Mouse (Mus musculus): ENCODE measurements around the gene Mettl9.
A peak's percentile ranks its signal among the peaks of the same experiment; 100 is the strongest.

Mettl9 gene

DNA sequence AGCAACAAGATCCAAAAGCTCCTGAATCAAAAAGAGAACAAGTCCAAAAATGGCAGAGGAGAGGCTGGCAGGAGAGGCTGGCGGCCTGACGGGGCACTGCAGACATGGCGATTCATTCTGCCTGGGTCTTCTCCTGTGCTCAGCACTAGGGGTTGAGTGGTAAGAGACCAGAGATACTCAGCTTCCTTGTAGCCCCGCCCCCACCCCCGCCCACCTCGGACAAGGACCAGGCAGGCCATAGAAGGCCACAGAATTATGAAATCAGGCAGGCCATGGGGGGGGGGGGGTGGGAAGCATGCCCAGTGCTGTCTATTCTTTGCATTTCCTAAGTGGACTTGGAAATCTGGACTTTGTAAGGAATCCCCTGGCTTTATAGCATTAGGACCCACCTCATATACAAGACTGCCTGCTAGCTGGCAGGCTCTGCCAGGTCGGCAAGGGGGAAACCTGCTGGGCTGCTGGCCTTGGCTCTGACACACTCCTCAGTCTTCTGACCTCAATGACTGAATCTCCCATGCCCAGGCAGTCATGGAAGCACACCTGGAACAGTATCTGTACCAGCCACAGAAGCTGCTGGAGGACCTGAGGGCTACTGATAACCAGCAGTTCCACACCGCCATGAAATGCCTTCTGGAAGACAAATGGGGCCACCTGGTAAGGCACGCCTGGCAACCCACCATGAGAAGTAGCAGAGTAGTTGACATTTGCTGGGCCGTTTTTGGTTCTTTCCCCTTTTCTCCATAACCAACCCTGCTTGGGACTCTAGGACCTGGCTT lies 64.6 kb downstream of the Mettl9 start:
- DNase-seq (ENCODE audit: low read depth, low spot score), result no peak

GRCm38 (mm10) chr7:121107851-121108250 lies 73.6 kb downstream of the Mettl9 start:
- DNase-seq (ENCODE audit: low read depth, low spot score), result no peak

GRCm38 (mm10) chr7:121111321-121111720 lies 77.1 kb downstream of the Mettl9 start:
- DNase-seq (ENCODE audit: low read depth, low spot score), result no peak

DNA sequence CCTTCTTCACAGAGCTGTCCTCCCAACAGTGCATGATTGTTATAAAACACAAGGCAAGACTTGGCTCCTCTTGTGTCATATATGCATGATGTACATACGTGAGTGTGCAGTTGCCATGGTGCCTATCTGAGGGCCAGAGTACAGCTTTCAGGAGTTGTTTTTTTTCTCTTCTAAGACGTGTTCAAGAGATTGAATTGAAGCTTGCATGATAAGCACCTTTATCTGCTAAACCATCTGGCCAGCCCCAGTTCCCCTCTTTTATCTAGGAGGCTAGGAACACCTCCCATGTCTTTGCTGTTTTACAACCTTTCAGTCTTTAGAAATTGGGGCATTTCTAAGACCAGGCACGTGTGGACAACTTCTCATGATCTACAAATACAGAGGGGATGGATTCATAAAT lies 77.5 kb downstream of the Mettl9 start:
- DNase-seq (ENCODE audit: low read depth, low spot score), result no peak

DNA sequence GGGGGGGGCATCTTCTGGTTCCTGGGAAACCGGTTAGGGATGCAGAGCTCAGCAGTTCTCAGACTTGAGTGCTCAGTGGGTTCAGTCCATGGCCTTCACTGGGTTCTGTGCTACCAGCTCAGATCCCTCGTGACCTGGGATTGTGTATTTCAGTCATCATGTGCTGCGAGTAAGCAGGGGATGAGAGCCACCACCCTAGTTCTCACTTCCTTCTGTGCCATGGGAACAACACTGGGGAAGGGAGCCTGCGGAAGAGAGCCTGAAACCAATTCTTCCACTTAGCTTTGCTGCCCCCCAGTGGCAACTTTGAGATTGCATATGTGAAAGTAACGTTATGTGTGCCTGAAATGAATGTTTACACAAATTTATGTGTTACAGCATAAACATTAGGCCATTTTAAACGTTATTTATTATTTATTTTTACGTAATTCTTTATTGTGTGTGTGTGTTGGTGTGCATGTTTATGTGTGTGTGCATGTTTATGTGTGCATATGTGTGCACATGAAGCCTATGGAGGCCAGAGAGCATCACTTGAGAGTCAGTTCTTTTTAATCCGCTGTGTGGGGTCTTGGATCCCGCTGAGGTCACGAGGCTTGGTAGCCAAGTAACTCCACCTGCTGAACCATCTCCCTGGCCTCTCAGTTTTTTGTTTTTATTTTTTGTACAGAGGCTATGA lies 86.0 kb downstream of the Mettl9 start:
- peak; percentile 69 for DNase-seq (ENCODE audit: low read depth, low spot score)
